Mouse (Mus musculus) liver, postnatal 0 days (tissue): ENCODE results near the gene Pcgf6. TPM values are rescaled to one million over a fixed set of nuclear protein-coding genes. Genes with fewer than 3 reads are reported as not detected.

Source experiments
- ATAC-seq: fragments of 200-750 bp; cut with Nextera tagmentation; 2 replicates; pipeline ENCODE4 v1.8.0; 2017; ENCODE audit warnings: mild to moderate bottlenecking, moderate library complexity
- DNase-seq: peaks from one replicate; pipeline ENCODE4 v3.0.0-alpha.2; 2016
- H3K27ac ChIP-seq: fragments of 300-500 bp; sonication (generic); 2 replicates; pipeline ENCODE4 v1.5.1; 2014; ENCODE audit warnings: antibody characterized with exemption, moderate library complexity, mild to moderate bottlenecking, low read depth
- H3K27me3 ChIP-seq: fragments of 300-500 bp; sonication (generic); 2 replicates; pipeline ENCODE4 v1.6.1; 2014; ENCODE audit warnings: low read length, control low read depth, mixed read lengths; ENCODE audit not compliant: insufficient read depth
- H3K36me3 ChIP-seq: fragments of 300-500 bp; sonication (generic); replicated peaks from 2 replicates; pipeline ENCODE4 v1.6.1; 2014; ENCODE audit warnings: mild to moderate bottlenecking, control low read depth, low read length, moderate library complexity, mixed read lengths; ENCODE audit not compliant: insufficient read depth
- H3K4me1 ChIP-seq: fragments of 300-500 bp; sonication (generic); 2 replicates; pipeline ENCODE4 v1.6.1; 2014; ENCODE audit warnings: antibody characterized with exemption, mild to moderate bottlenecking, control low read depth; ENCODE audit not compliant: insufficient read depth
- H3K4me2 ChIP-seq: fragments of 300-500 bp; sonication (generic); 2 replicates; pipeline ENCODE4 v1.6.1; 2014; ENCODE audit warnings: low read depth, mild to moderate bottlenecking, low read length, moderate library complexity, mixed read lengths
- H3K4me3 ChIP-seq: fragments of 300-500 bp; sonication (generic); 2 replicates; pipeline ENCODE4 v1.5.1; 2014; ENCODE audit warnings: low read depth, low read length
- H3K9ac ChIP-seq: fragments of 300-500 bp; sonication (generic); replicated peaks from 2 replicates; pipeline ENCODE4 v1.6.1; 2014; ENCODE audit warnings: mild to moderate bottlenecking, moderate library complexity
- H3K9me3 ChIP-seq: fragments of 300-500 bp; sonication (generic); 2 replicates; pipeline ENCODE4 v1.6.1; 2016; ENCODE audit warnings: mild to moderate bottlenecking, control low read depth, low read length, mixed read lengths
- CTCF ChIP-seq: sonication (generic); IDR thresholded peaks from 2 replicates; pipeline ENCODE4 v1.5.1; 2016; ENCODE audit warnings: antibody characterized with exemption, low read depth
- EP300 ChIP-seq: IDR thresholded peaks from 2 replicates; pipeline ENCODE4 v1.6.1; 2016; ENCODE audit warnings: antibody characterized with exemption, low read depth, mild to moderate bottlenecking
- WGBS: fragments of 180-500 bp; shearing (Covaris S2); extraction: QIAGEN DNeasy Blood & Tissue Kit; methylation state at CpG from one replicate; pipeline ENCODE4 v1.1.7; 2014; ENCODE audit not compliant: insufficient replicate concordance; 5-methylcytosine and 5-hydroxymethylcytosine counted together
- polyA plus RNA-seq: library from polyadenylated mRNA; unstranded; fragments of >200 nt; fragmentation: Nextera tagmentation; extraction: Ambion mirVana; gene quantifications from 2 replicates; pipeline ENCODE4 v1.2.1, GENCODE M21; 2015

Gene Pcgf6
- polyA plus RNA-seq, 1 experiment from 2014 or later, result 7.7 TPM

DNA sequence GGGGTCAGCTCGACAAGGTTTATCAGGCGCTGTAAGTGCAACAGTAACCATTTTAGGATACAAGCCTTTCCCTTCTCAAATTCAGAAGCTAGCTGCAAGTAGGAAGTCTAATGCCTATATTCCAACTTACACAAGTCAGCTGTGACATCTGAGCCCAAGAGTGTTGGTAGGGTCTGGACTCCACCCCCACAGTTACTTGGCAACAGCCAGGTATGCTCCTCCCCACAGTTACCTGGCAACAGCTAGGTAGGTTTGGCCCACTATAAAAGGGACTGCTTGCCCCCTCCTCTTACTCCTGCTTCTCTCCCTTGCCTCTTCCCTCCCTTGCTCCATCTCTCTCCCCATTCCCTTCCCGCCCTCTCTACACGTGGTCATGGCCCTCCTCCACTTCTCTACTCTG is 1.6 kb downstream of the Pcgf6 start:
- ATAC-seq (no peak), DNase-seq (no peak)
- Histone ChIP-seq H3K27me3 (no peaks in the 10 kb centered on the region), H3K9ac (no peak overlapping the region), H3K4me2 (peak overlapping the region; percentile 97; the same call in 1 of the 2 replicates), H3K36me3 (0 out of 2 replicates have a peak, but pooled peaks cover 9% of the 10 kb centered on the region), H3K9me3 (no peaks in the 10 kb centered on the region), H3K4me1 (peaks cover 15% of the 10 kb centered on the region), H3K27ac (no peak overlapping the region), H3K4me3 (no peak overlapping the region)
- TF ChIP-seq CTCF, result no peak
- TF ChIP-seq EP300, result no peak
- 64% methylated on average over 4 of the region's 4 CpGs for WGBS

DNA sequence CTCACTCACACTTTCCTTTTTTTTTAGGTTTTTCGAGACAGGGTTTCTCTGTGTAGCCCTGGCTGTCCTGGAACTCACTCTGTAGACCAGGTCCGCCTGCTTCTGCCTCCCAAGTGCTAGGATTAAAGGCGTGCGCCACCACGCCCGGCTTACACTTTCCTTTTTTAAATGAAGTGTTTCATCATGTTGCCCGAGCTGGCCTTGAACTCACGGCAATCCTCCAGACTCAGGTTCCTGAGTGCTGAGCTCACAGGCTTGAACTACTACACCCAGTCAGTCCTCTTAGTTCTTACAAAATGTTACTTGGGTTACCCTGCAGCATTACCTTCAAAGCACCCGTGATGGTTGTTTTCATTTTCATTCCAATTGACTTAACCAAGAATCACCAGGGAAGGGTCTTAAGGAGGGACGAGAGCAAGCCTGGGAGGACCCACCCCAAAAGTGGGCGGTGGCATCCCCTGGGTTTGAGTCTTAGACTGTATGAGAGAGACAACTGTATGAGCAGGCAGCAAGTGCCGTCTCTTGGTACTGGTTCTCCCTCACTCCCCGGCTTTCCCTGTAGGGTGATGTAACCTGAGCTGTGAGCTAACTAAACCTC is 3.4 kb downstream of the Pcgf6 start:
- TF ChIP-seq EP300, result no peak
- H3K9me3 ChIP-seq, result no peaks in the 10 kb centered on the region
- peaks cover 15% of the 10 kb centered on the region for H3K4me1 ChIP-seq
- DNase-seq, result no peak
- H3K27me3 ChIP-seq, result no peaks in the 10 kb centered on the region
- no peak overlapping the region for H3K9ac ChIP-seq
- WGBS, result 84% methylated on average over 13 of the region's 13 CpGs
- 0 out of 2 replicates have a peak, but pooled peaks cover 9% of the 10 kb centered on the region for H3K36me3 ChIP-seq
- no peak overlapping the region for H3K27ac ChIP-seq
- H3K4me2 ChIP-seq, result no peak overlapping the region
- no peak overlapping the region for H3K4me3 ChIP-seq
- ATAC-seq, result no peak

DNA sequence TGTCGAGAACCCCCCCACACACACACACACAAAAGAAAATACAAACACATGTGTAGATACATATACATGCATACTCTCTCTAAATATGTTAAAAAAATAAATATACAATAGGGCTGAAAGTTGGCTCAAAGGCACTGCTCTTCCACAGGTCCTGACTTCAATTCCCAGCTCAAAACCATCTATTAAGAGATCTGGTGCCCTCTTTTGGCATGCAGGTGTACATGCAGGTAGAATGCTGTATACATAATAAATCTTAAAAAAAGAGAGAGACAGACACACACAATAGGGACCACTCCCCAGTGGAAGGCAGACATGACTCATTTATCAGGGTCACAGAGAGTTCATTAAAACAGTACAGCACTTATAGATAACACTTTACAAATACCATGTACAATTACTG is 4.4 kb downstream of the Pcgf6 start:
- no peaks in the 10 kb centered on the region for H3K27me3 ChIP-seq
- H3K9me3 ChIP-seq, result no peaks in the 10 kb centered on the region
- 84% methylated on average over 1 of the region's 1 CpGs for WGBS
- TF ChIP-seq CTCF, result peak; percentile 43
- no peak for TF ChIP-seq EP300
- H3K4me2 ChIP-seq, result no peak overlapping the region
- H3K27ac ChIP-seq, result no peak overlapping the region
- DNase-seq (no peak), ATAC-seq (no peak)
- 0 out of 2 replicates have a peak, but pooled peaks cover 12% of the 10 kb centered on the region for H3K36me3 ChIP-seq
- peaks cover 15% of the 10 kb centered on the region for H3K4me1 ChIP-seq
- no peak overlapping the region for H3K4me3 ChIP-seq
- no peak overlapping the region for H3K9ac ChIP-seq

DNA sequence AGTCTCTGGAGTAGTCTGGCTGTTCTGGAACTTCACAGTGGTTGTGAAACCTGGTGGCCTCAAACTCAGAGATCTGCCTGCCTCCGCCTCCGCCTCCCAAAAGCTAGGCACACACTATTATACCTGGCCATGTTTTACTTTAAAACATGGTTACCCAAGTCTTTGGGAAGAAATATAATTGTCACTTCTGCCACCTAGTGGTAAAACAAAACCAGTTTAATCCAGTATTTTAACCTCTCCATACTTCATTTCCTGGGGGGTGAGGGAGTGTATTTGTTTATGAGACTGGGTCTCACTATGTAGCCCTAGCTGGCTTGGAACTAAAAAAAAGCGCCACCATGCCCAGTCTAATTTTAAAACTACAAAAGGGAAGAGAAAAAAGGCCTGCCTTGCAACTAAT is 7.1 kb downstream of the Pcgf6 start:
- H3K4me3 ChIP-seq, result no peak overlapping the region
- H3K36me3 ChIP-seq, result peaks cover 20% of the 10 kb centered on the region; the same call in 1 of the 2 replicates
- no peak overlapping the region for H3K4me2 ChIP-seq
- no peak for ATAC-seq
- H3K4me1 ChIP-seq, result no peaks in the 10 kb centered on the region
- H3K27ac ChIP-seq, result no peak overlapping the region
- WGBS, result 65% methylated on average over 3 of the region's 3 CpGs
- TF ChIP-seq CTCF, result peak; percentile 51
- no peak for TF ChIP-seq EP300
- H3K9ac ChIP-seq, result no peak overlapping the region
- H3K9me3 ChIP-seq, result no peaks in the 10 kb centered on the region
- no peaks in the 10 kb centered on the region for H3K27me3 ChIP-seq
- no peak for DNase-seq

DNA sequence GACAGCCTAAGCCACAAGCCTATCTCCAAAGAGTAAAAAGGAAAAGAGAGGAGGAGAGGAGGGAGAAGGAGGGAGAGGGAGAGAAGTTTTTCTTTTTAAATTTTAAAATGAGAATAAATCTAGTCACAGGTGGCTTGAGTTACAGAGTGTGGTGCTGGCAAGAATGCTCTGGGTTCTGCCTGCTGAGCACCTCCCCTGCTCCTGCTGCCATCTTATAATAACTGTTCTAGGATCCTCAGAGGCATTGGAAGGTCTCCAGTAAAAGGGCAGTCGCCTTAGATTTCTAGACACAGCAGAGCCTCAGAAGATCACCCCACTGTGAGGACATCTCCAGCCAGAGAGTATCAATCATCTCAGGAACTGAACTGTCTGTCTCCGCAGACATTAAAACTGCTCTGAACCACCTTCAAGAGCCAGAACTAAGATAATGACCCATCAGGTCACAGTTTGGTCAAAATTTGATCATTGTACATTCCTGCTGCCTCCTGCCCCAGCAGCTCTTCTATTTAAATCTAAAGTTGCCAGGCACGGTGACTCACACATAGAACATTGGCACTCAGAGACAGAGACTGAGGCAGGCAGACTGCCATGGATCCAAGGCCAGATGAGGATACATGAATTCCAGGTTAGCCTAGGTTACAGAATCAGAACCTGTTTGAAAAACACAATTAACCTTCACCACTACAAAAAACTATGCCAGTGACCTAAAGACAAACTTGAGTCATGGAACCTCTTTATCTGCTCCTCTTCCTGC is 9.8 kb downstream of the Pcgf6 start:
- ATAC-seq (no peak), DNase-seq (no peak)
- Histone ChIP-seq H3K9ac (no peak overlapping the region), H3K27me3 (no peaks in the 10 kb centered on the region), H3K36me3 (peaks cover 22% of the 10 kb centered on the region), H3K27ac (no peak overlapping the region), H3K4me3 (no peak overlapping the region), H3K4me2 (no peak overlapping the region), H3K9me3 (no peaks in the 10 kb centered on the region), H3K4me1 (no peaks in the 10 kb centered on the region)
- WGBS, result 83% methylated on average over 3 of the region's 3 CpGs
- no peak for TF ChIP-seq EP300
- TF ChIP-seq CTCF, result no peak

DNA sequence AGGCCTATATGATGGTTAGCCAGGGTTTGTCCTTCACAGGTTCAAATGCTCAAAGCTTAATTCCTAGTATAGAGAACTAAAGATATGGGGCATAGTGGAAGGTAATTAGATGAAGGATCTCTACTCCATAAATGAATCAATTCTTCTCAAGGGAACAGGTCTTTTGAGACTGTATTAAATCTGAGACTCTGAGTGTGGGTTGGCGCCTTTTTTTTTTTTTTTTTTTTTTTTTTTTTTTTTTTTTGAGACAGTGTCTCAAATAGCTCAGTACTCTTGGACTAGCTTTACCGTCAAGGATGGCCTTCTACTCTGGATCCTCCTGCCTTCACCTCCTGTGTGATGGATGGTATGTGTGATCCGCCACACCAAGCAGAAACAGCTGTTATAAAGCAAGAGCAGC is 14.1 kb downstream of the Pcgf6 start:
- H3K4me1 ChIP-seq, result no peaks in the 10 kb centered on the region
- ATAC-seq (no peak), DNase-seq (no peak)
- H3K9me3 ChIP-seq, result no peaks in the 10 kb centered on the region
- WGBS, result 77% methylated on average over 3 of the region's 3 CpGs
- no peaks in the 10 kb centered on the region for H3K27me3 ChIP-seq
- no peak overlapping the region for H3K4me3 ChIP-seq
- no peak overlapping the region for H3K9ac ChIP-seq
- H3K27ac ChIP-seq, result no peak overlapping the region
- H3K36me3 ChIP-seq, result peaks cover 32% of the 10 kb centered on the region
- H3K4me2 ChIP-seq, result no peak overlapping the region
- no peak for TF ChIP-seq EP300
- TF ChIP-seq CTCF, result no peak
